Mouse (Mus musculus) adrenal gland, adult (tissue): ENCODE data around the gene Cyp4f13.

ENCODE experiments used
- DNase-seq, 2 experiments: peaks; one replicate each; pipeline ENCODE4 v3.0.0; 2022 to 2023; ENCODE audit warnings: low spot score in 1 of 2; ENCODE audit not compliant: inconsistent age in 2 of 2

The Cyp4f13 gene

DNA sequence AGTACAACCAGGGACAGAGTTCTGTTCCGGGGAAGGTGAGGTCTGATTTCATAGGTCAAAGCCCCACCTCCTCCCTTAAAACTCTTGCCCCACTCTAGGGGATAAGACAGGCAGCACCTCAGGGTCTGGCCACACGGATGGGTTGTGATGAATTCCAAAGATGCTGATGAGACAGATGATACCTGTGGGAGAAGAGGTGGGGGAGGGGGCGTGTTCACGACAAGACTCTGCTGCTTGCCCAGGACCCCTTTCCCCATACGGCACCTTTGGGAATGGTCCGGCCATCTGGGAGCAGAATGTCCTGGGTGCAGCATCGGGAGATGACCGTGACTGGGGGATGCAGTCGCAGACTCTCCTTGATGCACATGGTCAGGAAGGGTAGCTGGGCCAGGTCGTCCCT lies 41.0 kb downstream of the Cyp4f13 start:
- DNase-seq, result no peak

GRCm38 (mm10) chr17:32905239-32905638 lies 42.0 kb downstream of the Cyp4f13 start:
- peak; percentile 52 to 84 for DNase-seq

DNA sequence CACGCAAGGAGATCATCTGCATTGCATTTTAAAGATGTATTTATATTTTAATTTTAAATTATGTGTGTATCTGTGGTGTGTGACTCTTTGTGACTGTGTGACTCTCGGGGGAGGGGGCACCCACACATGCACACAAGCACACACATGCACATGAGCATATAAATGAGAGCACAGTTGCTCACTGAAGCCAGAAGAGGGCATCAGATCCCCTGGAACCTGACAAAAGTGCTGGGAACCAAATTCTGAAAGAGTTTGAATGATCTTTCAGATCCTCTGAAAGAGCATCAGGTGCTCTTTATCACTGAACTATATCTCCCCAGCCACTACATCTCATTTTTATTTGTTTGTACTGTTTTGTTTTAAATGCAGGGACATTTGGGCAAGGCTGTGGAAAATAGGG lies 42.8 kb downstream of the Cyp4f13 start:
- peak in 1 of 2 experiments; percentile 41 for DNase-seq

DNA sequence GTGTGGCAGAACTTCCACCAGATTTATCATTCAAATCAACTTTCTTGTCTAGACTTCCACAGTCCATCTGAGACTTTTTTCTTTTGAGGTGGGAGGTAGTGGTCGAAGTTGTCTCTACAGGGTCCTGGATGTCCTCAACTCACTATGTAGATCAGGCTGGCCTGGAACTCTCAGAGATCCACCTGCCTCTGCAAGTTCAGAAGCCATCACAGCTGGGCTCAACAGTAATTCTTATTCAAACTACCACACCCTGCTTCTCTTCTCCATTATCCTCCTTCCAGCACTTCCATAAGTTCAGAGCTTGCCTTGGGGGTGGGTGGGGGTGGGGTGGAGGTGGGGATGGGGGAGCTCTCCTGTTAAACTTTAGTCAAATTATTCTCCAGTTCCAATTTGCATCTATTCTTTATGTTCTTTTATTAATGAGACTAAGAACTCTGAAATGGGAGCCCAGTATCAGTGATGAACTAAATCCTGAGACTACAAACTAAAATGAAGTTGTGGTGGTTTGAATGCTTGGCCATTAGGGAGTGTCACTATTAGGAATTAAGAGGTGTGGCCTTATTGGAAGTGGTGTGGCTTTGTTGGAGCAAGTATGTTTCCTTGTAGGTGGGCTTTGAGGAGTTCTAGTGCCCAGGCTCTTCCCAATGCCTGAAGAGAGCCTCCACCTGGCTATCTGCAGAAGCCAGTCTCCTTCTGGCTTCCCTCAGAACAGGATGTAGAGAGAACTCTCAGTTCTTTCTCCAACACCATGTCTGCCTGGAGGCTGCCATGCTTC lies 45.3 kb downstream of the Cyp4f13 start:
- DNase-seq, result no peak

DNA sequence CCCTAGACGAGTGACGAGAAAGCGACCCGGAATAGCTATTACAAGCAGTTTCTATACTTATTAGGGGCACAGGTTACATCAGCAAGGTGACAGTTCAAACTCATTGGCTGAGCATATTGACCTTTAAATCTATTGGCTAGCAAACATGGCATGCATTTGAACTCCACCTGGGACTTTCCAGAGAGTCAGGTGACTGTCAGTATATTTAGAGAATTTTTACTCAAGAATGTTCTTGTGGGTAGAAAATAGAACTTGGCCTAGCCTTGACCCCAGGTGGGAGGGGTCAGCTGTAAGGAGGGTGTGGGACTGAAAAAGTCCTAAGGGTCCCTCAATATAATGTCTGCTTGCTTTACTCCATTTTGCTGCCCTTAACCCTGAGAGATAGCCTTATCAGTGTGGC lies 51.8 kb downstream of the Cyp4f13 start:
- DNase-seq, result no peak

DNA sequence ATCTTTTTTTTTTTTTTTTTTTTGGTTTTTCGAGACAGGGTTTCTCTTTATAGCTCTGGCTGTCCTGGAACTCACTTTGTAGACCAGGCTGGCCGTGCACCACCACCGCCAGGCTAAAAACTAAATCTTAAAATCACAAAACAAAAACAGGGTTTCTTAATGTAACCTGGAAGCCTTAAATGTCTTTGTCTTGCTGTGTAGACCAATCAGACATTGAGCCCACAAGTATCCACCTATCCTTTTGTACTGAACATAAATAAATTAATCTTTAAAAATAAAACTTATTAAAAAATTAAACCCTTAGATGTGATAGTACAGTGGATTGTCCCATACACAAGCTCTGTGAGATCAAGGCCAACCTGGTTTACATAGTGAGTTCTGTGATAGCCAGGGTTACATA lies 53.3 kb downstream of the Cyp4f13 start:
- DNase-seq, result no peak

- peak; percentile 89 to 98 for DNase-seq
Observed at GRCm38 (mm10) chr17:32891239-32892180, 55.7 kb downstream of the Cyp4f13 start, which contains the start of gene Zfp870. Gene Zfp870 (minus strand): TSS chr17:32891642.

- no peak for DNase-seq
Observed at GRCm38 (mm10) chr17:32890852-32891238, 56.4 kb downstream of the Cyp4f13 start.

DNA sequence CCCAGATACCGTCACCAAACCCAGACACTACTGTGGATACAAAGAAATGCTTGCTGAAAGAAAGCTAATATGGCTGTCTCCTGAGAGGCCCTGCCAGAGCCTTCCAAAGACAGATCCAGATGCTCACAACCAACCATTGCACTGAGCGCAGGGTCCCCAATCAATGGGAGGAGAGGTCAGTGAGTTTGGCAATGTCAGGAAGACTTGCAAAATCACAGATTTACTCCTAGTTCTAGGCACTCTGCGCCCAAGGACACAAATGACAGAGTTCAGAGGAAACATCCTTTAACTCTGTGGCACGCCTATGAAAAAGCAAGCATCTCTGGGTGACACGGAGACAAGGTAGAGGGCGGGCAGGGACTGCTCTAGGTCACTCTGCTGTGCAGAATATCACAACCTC lies 57.6 kb downstream of the Cyp4f13 start:
- peak in 1 of 2 experiments; percentile 62 for DNase-seq

DNA sequence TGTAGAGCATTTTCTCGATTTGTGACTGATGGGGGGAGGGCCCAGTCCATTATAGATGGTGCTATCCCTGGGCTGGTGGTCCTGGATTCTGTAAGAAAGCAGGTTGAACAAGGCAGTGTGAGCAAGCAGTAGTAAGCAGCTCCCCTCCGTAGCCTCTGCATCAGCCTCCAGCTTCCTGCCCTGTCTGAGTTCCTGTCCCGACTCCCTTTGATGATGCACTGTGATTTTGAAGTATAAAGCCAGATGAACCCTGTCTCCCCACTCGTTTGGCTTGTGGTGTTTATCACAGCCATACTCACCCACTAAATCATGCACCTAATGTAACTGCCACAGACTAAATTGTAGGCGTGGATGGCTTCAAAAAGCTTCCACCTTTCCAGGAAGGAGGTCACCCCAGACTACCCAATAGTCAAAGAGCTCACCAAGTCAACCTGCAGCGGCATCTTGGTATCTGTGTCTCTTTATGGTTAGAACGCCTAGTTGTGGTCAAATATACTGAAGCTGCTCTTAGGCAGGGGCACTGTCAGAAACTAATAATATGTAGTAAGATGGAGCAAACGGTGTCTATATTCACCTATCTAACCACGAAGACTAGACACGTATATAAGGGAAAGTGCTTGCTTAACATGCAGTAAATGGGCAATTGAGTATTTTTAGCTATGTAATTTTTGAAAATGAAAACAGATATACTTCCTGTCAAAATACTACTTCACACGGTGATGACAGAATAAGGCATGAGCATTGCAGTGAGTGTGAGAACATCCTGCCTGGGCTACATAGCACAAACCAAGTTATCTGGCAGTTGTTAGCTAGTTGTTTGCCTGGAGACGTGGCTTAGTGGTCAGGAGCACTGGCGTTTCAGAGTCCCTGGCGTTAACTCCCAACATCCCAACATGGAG lies 66.6 kb downstream of the Cyp4f13 start:
- no peak for DNase-seq

- DNase-seq, result no peak
Observed at GRCm38 (mm10) chr17:32878773-32879172, 68.4 kb downstream of the Cyp4f13 start.

DNA sequence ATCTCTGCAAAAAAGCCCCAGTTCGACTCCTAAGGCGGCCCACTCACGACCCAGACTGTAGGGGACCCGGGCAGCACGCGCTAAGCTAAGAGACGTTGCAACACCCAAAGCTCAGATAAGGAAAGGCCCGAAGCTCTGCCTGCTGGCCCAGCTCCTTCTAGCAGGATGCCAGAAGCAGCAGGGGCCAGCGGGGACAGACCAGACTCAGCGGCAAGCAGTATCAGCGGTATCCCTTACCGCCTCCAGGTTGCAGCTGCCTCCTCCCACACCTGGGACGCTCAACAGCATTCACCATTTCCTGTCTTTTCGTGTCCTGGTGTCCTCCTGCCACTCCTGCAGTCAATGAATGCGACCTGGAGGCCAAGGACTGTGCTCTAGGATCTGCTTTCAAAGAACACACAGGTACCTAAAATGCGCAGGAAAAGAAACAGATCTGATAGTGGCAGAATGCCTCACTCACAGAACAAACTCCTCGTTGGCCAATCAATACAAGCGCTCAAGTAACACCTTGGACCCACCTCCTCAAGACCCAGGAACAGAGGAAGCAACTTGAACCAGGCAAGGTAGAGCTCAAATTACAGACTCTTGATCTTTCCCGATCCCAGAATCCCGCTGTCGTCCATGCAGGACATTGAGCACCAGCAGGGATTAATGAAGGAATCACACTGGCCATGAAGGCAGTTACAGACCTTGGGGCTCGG lies 69.6 kb downstream of the Cyp4f13 start:
- DNase-seq, result no peak
